Mouse (Mus musculus) thymus, adult 2 months (tissue): ENCODE measurements at regions not wholly inside any gene's neighbourhood (a gene's known extent, or its start where the extent isn't known, plus 50 kb on each side); places are given as distances from the start of the nearest gene placed in this dataset.

ENCODE experiments used
- CTCF ChIP-seq: fragments of 200-500 bp; IDR thresholded peaks from 2 replicates; pipeline ENCODE4 v1.5.1; 2012; ENCODE audit warnings: mild to moderate bottlenecking, control low read depth, low read length, moderate library complexity, borderline replicate concordance; ENCODE audit not compliant: control insufficient read depth, poor library complexity, insufficient read depth; ENCODE audit errors: extremely low read depth
- POLR2A ChIP-seq: fragments of 200-500 bp; IDR thresholded peaks from 2 replicates; pipeline ENCODE4 v1.6.1; 2012; ENCODE audit warnings: mild to moderate bottlenecking, low read length, control low read depth, moderate library complexity; ENCODE audit not compliant: control insufficient read depth, poor library complexity, insufficient read depth; ENCODE audit errors: extremely low read depth

DNA sequence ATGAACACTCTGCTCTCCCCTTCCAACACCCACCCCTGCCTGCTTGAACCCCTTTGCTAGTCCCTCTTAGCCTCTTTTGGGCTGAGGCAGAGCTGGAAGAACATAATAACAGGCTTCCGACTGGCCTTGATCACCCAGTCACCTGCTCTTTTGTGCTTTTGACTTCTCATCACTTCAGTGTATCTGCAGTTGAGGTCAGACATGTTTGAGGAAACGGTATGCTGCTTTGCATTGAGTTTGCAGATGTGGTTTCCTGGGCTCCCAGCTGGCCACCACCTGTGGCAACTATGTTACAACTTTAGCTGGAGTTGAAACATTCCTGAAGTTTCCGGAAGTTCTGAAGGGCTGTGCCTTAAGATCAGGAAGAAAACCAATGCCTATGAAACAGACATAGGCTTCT is 116.6 kb downstream of the Cdh26 start:
- TF ChIP-seq CTCF (no peak), POLR2A (no peak)
